Mouse (Mus musculus): Measurements from ENCODE around the gene Terf2ip.

DNA sequence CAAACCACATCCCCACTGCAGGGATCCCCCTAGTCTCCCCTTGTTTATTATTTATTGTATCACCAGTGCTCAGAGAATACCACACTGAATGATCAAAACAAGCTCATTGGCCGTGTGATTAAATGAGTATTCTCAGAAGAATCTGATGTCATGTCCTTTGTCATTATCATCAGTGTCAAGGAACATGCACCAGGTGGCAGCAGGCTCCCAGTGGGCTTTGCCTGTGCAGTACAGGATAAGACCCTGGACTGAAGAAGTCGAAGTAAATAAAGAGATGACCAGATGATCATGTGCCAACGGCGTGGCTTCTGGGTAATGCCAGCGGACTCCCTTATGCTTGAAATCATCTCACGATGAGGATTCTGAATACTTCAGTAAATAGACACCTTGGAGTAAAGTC, 37.1 kb downstream of the Terf2ip start:
- TF ChIP-seq CTCF (IDR thresholded peaks at IDR 0.05) (no peak), POLR2A (IDR thresholded peaks at IDR 0.05; ENCODE audit: insufficient read depth, low read depth, low read length) (no peak)

Data from heart, adult 2 months (tissue).